Mouse (Mus musculus) stomach, postnatal 0 days (tissue): ENCODE measurements around the gene Pih1d2.

Source experiments
- CTCF ChIP-seq: IDR thresholded peaks from 2 replicates; pipeline ENCODE4 v1.5.1; 2016; ENCODE audit warnings: antibody characterized with exemption, low read depth, mild to moderate bottlenecking, moderate library complexity
- EP300 ChIP-seq: optimal IDR thresholded peaks from 2 replicates; pipeline ENCODE3; 2016; ENCODE audit warnings: antibody characterized with exemption

DNA sequence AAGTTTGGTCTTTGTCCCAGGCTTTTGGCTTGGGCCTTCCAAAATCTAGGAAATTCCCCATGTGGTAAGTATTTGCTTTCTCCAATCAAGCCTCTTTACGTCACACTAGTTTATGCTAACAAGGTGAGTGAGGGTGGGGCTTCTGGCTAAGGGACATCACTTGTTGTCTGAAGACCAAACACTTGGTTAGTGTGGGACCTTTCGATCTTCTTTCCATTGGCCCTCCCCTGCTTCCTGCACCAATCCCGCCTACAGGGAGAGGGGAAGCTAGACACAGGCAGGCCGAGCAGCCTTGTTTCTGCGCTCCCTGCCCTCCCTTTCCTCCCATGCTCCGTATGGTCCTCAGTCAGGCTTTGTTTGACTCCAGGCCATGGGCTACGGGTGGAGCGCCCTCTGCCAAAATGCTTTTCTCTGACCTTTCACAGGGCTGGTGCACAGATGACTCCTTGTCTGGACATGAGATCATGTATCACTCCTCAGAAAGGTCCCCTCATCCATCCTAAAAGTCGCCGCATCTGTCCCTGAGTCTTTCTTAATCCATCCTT is 29.8 kb downstream of the Pih1d2 start:
- TF ChIP-seq CTCF (no peak), EP300 (no peak)
